Mouse (Mus musculus) liver, embryonic 15.5 days (tissue): ENCODE data around the gene Cpne4. TPM values are rescaled to one million over a fixed set of nuclear protein-coding genes. Genes with fewer than 3 reads are reported as not detected.

ENCODE experiments used
- ATAC-seq: fragments of 200-750 bp; cut with Nextera tagmentation; 2 replicates; pipeline ENCODE4 v1.8.0; 2017; ENCODE audit warnings: moderate number of reproducible peaks, mild to moderate bottlenecking, moderate library complexity; ENCODE audit not compliant: insufficient read depth
- H3K27ac ChIP-seq: fragments of 300-500 bp; sonication (generic); replicated peaks from 2 replicates; pipeline ENCODE4 v1.5.1; 2015; ENCODE audit warnings: mild to moderate bottlenecking, inconsistent platforms
- H3K27me3 ChIP-seq: fragments of 300-500 bp; sonication (generic); 2 replicates; pipeline ENCODE4 v1.6.1; 2015; ENCODE audit warnings: mild to moderate bottlenecking, inconsistent platforms
- H3K36me3 ChIP-seq: fragments of 300-500 bp; sonication (generic); replicated peaks from 2 replicates; pipeline ENCODE4 v1.6.1; 2015; ENCODE audit warnings: moderate library complexity, mild to moderate bottlenecking, inconsistent platforms
- H3K4me1 ChIP-seq: fragments of 300-500 bp; sonication (generic); replicated peaks from 2 replicates; pipeline ENCODE4 v1.6.1; 2015; ENCODE audit warnings: inconsistent platforms
- H3K4me2 ChIP-seq: fragments of 300-500 bp; sonication (generic); 2 replicates; pipeline ENCODE4 v1.6.1; 2015; ENCODE audit warnings: moderate library complexity, mild to moderate bottlenecking, inconsistent platforms
- H3K4me3 ChIP-seq: fragments of 300-500 bp; sonication (generic); replicated peaks from 2 replicates; pipeline ENCODE4 v1.5.1; 2015; ENCODE audit warnings: mild to moderate bottlenecking, inconsistent platforms
- H3K9ac ChIP-seq: fragments of 300-500 bp; sonication (generic); 2 replicates; pipeline ENCODE4 v1.6.1; 2015; ENCODE audit warnings: moderate library complexity, mild to moderate bottlenecking, inconsistent platforms
- H3K9me3 ChIP-seq: fragments of 300-500 bp; sonication (generic); replicated peaks from 2 replicates; pipeline ENCODE4 v1.6.1; 2016; ENCODE audit warnings: inconsistent platforms
- WGBS: fragments of 180-500 bp; shearing (Covaris S2); methylation state at CpG from one replicate; pipeline ENCODE4 v1.1.7; 2015; ENCODE audit warnings: mixed read lengths; ENCODE audit not compliant: insufficient replicate concordance; 5-methylcytosine and 5-hydroxymethylcytosine counted together
- polyA plus RNA-seq: library from polyadenylated mRNA; unstranded; fragments of >200 nt; fragmentation: Nextera tagmentation; extraction: Ambion mirVana; gene quantifications from 2 replicates; pipeline ENCODE4 v1.2.1, GENCODE M21; 2015

Gene Cpne4
- not detected in 2 replicates for polyA plus RNA-seq

- Histone ChIP-seq H3K27me3 (no peaks in the 10 kb centered on the region), H3K4me1 (no peaks in the 10 kb centered on the region), H3K4me3 (no peak within 1 kb of the TSS), H3K9ac (no peak within 1 kb of the TSS), H3K9me3 (no peaks in the 10 kb centered on the region), H3K4me2 (no peak within 1 kb of the TSS), H3K36me3 (no peaks in the 10 kb centered on the region), H3K27ac (no peak within 1 kb of the TSS)
- 50% methylated on average over 2 of the region's 2 CpGs for WGBS
- no peak for ATAC-seq
These were observed at the start of gene Cpne4 for GRCm38 (mm10) chr9:104546986-104547385. Cpne4 (plus strand) TSS chr9:104547286.

- Histone ChIP-seq H3K4me3 (no peak overlapping the region), H3K27me3 (no peaks in the 10 kb centered on the region), H3K9me3 (no peaks in the 10 kb centered on the region), H3K4me1 (no peaks in the 10 kb centered on the region), H3K27ac (no peak overlapping the region), H3K4me2 (no peak overlapping the region), H3K36me3 (no peaks in the 10 kb centered on the region), H3K9ac (no peak overlapping the region)
- 58% methylated on average over 6 of the region's 6 CpGs for WGBS
- no peak for ATAC-seq
These were observed 31.9 kb upstream of the Cpne4 start for GRCm38 (mm10) chr9:104515187-104515586.

GRCm38 (mm10) chr9:104535508-104535907 lies 11.6 kb upstream of the Cpne4 start:
- Histone ChIP-seq H3K4me2 (no peak overlapping the region), H3K36me3 (no peaks in the 10 kb centered on the region), H3K9ac (no peak overlapping the region), H3K4me3 (no peak overlapping the region), H3K27me3 (no peaks in the 10 kb centered on the region), H3K9me3 (no peaks in the 10 kb centered on the region), H3K27ac (no peak overlapping the region), H3K4me1 (no peaks in the 10 kb centered on the region)
- WGBS: 32% methylated on average over 6 of the region's 6 CpGs
- ATAC-seq: no peak

DNA sequence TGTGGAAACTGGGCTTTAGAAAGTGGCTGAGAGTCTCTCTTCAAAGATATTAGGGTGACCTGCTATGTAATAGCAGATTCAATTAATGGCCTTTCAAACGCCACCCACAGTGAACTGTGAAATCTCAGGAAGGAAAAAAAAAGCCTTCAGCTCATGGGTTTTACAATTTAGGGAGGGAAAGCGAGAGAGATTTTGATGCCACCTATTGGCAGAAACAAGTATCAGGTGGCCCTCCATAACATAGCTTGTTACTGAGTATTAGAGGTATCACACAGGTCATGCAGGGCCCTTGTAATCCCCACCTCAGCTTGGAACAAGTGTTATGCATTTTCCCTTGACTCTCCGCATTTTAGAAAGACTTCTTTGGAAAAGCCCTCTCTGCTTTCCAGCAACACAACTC lies 18.7 kb downstream of the Cpne4 start:
- Histone ChIP-seq H3K4me3 (no peak overlapping the region), H3K27ac (no peak overlapping the region), H3K36me3 (no peaks in the 10 kb centered on the region), H3K4me2 (no peak overlapping the region), H3K4me1 (no peaks in the 10 kb centered on the region), H3K9me3 (no peaks in the 10 kb centered on the region), H3K27me3 (peaks cover 8% of the 10 kb centered on the region), H3K9ac (no peak overlapping the region)
- WGBS: 30% methylated on average over 3 of the region's 3 CpGs
- ATAC-seq: no peak

GRCm38 (mm10) chr9:104566468-104566867 lies 19.4 kb downstream of the Cpne4 start:
- Histone ChIP-seq H3K27ac (no peak overlapping the region), H3K4me1 (no peaks in the 10 kb centered on the region), H3K4me3 (no peak overlapping the region), H3K36me3 (no peaks in the 10 kb centered on the region), H3K4me2 (no peak overlapping the region), H3K27me3 (peaks cover 8% of the 10 kb centered on the region), H3K9me3 (no peaks in the 10 kb centered on the region), H3K9ac (no peak overlapping the region)
- no peak for ATAC-seq
- 65% methylated on average over 5 of the region's 5 CpGs for WGBS

DNA sequence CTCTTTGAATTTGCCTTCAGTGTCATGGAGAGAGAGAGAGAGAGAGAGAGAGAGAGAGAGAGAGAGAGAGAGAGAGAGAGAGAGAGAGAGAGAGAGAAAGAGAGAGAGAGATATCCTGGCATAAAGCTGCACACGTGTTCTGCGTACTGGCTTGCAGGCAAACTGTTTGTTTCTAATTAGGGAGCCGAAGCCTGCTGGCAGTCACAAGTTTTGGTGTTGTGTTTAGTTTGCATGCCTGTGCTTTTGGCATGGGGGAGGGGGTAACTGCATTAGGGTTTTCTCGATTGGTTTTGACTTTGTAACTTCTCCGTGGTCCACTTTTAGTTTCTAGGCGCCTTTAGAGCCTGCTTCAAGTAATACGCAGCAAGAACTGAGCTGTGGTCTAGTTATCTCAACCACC lies 20.0 kb downstream of the Cpne4 start:
- Histone ChIP-seq H3K4me3 (no peak overlapping the region), H3K27ac (no peak overlapping the region), H3K36me3 (no peaks in the 10 kb centered on the region), H3K9me3 (no peaks in the 10 kb centered on the region), H3K9ac (no peak overlapping the region), H3K4me1 (no peaks in the 10 kb centered on the region), H3K4me2 (no peak overlapping the region), H3K27me3 (peaks cover 8% of the 10 kb centered on the region)
- WGBS: 54% methylated on average over 7 of the region's 7 CpGs
- ATAC-seq: no peak

GRCm38 (mm10) chr9:104569480-104570167 lies 22.5 kb downstream of the Cpne4 start:
- Histone ChIP-seq H3K4me2 (no peak overlapping the region), H3K4me3 (no peak overlapping the region), H3K9me3 (no peaks in the 10 kb centered on the region), H3K27me3 (peaks cover 8% of the 10 kb centered on the region), H3K9ac (no peak overlapping the region), H3K4me1 (no peaks in the 10 kb centered on the region), H3K27ac (no peak overlapping the region), H3K36me3 (no peaks in the 10 kb centered on the region)
- 2% methylated on average over 24 of the region's 25 CpGs for WGBS
- no peak for ATAC-seq

- H3K36me3 ChIP-seq: no peaks in the 10 kb centered on the region
- no peak overlapping the region for H3K4me2 ChIP-seq
- WGBS: 46% methylated on average over 6 of the region's 6 CpGs
- peaks cover 8% of the 10 kb centered on the region for H3K27me3 ChIP-seq
- ATAC-seq: no peak
- no peaks in the 10 kb centered on the region for H3K4me1 ChIP-seq
- no peak overlapping the region for H3K27ac ChIP-seq
- H3K4me3 ChIP-seq: no peak overlapping the region
- no peak overlapping the region for H3K9ac ChIP-seq
- no peaks in the 10 kb centered on the region for H3K9me3 ChIP-seq
These were observed 25.8 kb downstream of the Cpne4 start for GRCm38 (mm10) chr9:104572856-104573255.

DNA sequence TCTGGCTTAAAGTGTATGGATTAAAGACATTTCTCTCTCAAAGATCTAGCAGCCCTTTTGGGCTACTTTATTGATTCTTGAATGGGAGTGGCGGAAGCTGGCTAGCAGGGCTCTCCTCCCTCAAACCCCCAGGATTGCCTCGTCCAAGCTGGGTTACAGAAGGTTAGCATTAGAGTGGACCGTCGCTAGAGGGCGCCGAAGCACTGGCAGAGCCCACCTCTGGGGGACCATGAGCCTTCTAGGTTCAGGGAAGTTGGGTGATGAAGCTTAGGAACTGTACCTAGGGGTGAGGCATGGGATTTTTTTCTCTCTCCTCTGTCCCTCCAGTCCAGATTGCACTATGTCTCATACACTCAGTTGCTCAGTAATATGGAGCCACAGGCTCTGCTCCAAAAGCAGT lies 27.4 kb downstream of the Cpne4 start:
- H3K9me3 ChIP-seq: no peaks in the 10 kb centered on the region
- WGBS: 4% methylated on average over 6 of the region's 6 CpGs
- H3K36me3 ChIP-seq: no peaks in the 10 kb centered on the region
- no peak overlapping the region for H3K4me3 ChIP-seq
- H3K27ac ChIP-seq: no peak overlapping the region
- H3K4me1 ChIP-seq: no peaks in the 10 kb centered on the region
- H3K9ac ChIP-seq: no peak overlapping the region
- no peak overlapping the region for H3K4me2 ChIP-seq
- H3K27me3 ChIP-seq: peaks cover 8% of the 10 kb centered on the region
- ATAC-seq: no peak

- Histone ChIP-seq H3K4me2 (no peak overlapping the region), H3K9me3 (no peaks in the 10 kb centered on the region), H3K9ac (no peak overlapping the region), H3K27me3 (no peaks in the 10 kb centered on the region), H3K4me1 (no peaks in the 10 kb centered on the region), H3K36me3 (no peaks in the 10 kb centered on the region), H3K27ac (no peak overlapping the region), H3K4me3 (no peak overlapping the region)
- no peak for ATAC-seq
- 59% methylated on average over 6 of the region's 6 CpGs for WGBS
These were observed 35.0 kb downstream of the Cpne4 start for GRCm38 (mm10) chr9:104581921-104582624.

DNA sequence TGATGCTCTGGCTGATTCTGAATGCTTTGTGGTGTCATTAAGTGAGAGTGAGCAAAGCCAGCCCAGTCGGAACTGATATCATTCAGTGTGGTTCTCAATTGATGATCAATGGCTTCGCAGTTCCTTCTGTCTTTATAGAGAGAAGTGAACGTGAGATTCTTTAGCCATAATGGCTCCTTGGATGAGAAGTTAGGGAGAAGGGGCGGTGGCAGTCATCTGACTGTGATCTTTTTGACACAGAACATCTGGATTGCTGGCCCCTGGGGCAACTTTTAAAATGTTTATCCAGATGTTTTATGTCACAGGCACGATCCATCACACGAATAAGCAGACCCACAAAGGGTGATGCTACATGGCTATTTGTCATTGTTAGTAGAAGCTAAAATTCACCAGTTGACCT lies 35.6 kb downstream of the Cpne4 start:
- Histone ChIP-seq H3K4me3 (no peak overlapping the region), H3K27me3 (no peaks in the 10 kb centered on the region), H3K4me1 (no peaks in the 10 kb centered on the region), H3K4me2 (no peak overlapping the region), H3K9me3 (no peaks in the 10 kb centered on the region), H3K9ac (no peak overlapping the region), H3K27ac (no peak overlapping the region), H3K36me3 (no peaks in the 10 kb centered on the region)
- WGBS: 55% methylated on average over 6 of the region's 6 CpGs
- no peak for ATAC-seq
